Mouse (Mus musculus): ENCODE data around the gene Trap1.
"Not testable (repeated sequence)": the region's sequence is repeated elsewhere in the genome, so short reads cannot be mapped to it uniquely, and the experiment has no call there.

Trap1 gene

GRCm38 (mm10) chr16:4077384-4078061 is at the start of gene Trap1:
TSS of gene Trap1 (minus strand) at chr16:4077827.
- DNase-seq (ENCODE audit: low spot score) = peak; percentile 94

GRCm38 (mm10) chr16:4117072-4117471 is 39.4 kb upstream of the Trap1 start:
- DNase-seq (ENCODE audit: low spot score) = no peak

GRCm38 (mm10) chr16:4100374-4100773 is 22.7 kb upstream of the Trap1 start:
- no peak for DNase-seq (ENCODE audit: low spot score)

GRCm38 (mm10) chr16:4097521-4097920 is 19.9 kb upstream of the Trap1 start:
- no peak for DNase-seq (ENCODE audit: low spot score)

GRCm38 (mm10) chr16:4096898-4097297 is 19.3 kb upstream of the Trap1 start:
- DNase-seq (ENCODE audit: low spot score) = no peak

- DNase-seq (ENCODE audit: low spot score) = no peak
These were observed 18.5 kb upstream of the Trap1 start for GRCm38 (mm10) chr16:4096141-4096540.

GRCm38 (mm10) chr16:4087214-4087913 is 9.7 kb upstream of the Trap1 start:
- DNase-seq (ENCODE audit: low spot score) = no peak

GRCm38 (mm10) chr16:4085851-4086387 is 8.3 kb upstream of the Trap1 start:
- DNase-seq (ENCODE audit: low spot score) = no peak

GRCm38 (mm10) chr16:4085051-4085450 is 7.4 kb upstream of the Trap1 start:
- DNase-seq (ENCODE audit: low spot score) = no peak

- DNase-seq (ENCODE audit: low spot score) = not testable (repeated sequence)
These were observed 2.8 kb upstream of the Trap1 start for GRCm38 (mm10) chr16:4080419-4080818.

- DNase-seq (ENCODE audit: low spot score) = no peak
These were observed 2.0 kb upstream of the Trap1 start for GRCm38 (mm10) chr16:4079656-4080055.

- not testable (repeated sequence) for DNase-seq (ENCODE audit: low spot score)
These were observed 675 bp upstream of the Trap1 start for GRCm38 (mm10) chr16:4078302-4078701.

GRCm38 (mm10) chr16:4074836-4075235 is 2.8 kb downstream of the Trap1 start:
- peak; percentile 11 for DNase-seq (ENCODE audit: low spot score)

GRCm38 (mm10) chr16:4074297-4074696 is 3.3 kb downstream of the Trap1 start:
- DNase-seq (ENCODE audit: low spot score) = no peak

- DNase-seq (ENCODE audit: low spot score) = peak; percentile 54
These were observed 9.0 kb downstream of the Trap1 start for GRCm38 (mm10) chr16:4068588-4068987.

- DNase-seq (ENCODE audit: low spot score) = no peak
These were observed 12.7 kb downstream of the Trap1 start for GRCm38 (mm10) chr16:4064945-4065344.

- no peak for DNase-seq (ENCODE audit: low spot score)
These were observed 23.8 kb downstream of the Trap1 start for GRCm38 (mm10) chr16:4053811-4054210.

GRCm38 (mm10) chr16:4052601-4053000 is 25.0 kb downstream of the Trap1 start:
- DNase-seq (ENCODE audit: low spot score) = no peak

- DNase-seq (ENCODE audit: low spot score) = no peak
These were observed 32.1 kb downstream of the Trap1 start for GRCm38 (mm10) chr16:4045524-4045923.

GRCm38 (mm10) chr16:4044093-4044492 is 33.5 kb downstream of the Trap1 start:
- no peak for DNase-seq (ENCODE audit: low spot score)

GRCm38 (mm10) chr16:4041646-4042045 is 36.0 kb downstream of the Trap1 start:
- no peak for DNase-seq (ENCODE audit: low spot score)

GRCm38 (mm10) chr16:4040206-4040605 is 37.4 kb downstream of the Trap1 start:
- no peak for DNase-seq (ENCODE audit: low spot score)

- no peak for DNase-seq (ENCODE audit: low spot score)
These were observed 39.9 kb downstream of the Trap1 start for GRCm38 (mm10) chr16:4037690-4038089.
